In the genomic region with DNA sequence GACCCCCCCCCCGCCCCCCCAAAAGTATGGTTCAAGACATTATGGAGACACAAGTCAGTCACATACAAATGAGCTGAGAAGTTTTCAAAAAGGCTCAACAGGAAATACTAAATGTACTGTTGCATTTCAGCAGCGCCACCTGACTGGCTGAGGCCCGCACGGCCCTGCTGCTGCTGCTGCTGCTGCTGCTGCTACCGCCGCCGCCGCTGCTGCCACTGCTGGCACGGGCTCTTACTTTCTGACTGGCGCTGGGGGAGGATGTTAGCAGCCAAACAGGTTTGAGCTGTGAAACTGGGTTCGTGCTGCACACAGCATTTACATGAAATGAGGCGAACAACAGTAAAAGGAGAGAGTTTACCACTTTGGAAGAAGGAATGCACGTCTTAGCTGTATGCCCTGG, we compare ENCODE assay signal across 10 mouse cellular contexts.
A peak's percentile ranks its signal among the peaks of the same experiment; 100 is the strongest.
DNase-seq lines count a peak whose midpoint lies in the region; ATAC-seq lines count a peak whose summit lies in the region.
"Had no signal": no experiment of that assay in that cellular context is flagged by ENCODE, and none has a peak within 500 bp of the region (broad histone marks: within the 10 kb centered on the region; RNA-seq: fewer than 3 reads in every experiment).

No protein-coding gene starts in this region.

- peak; percentile 8 for DNase-seq in kidney, adult 11 months
- peak; percentile 65 for DNase-seq in forebrain, embryonic 11.5 days (ENCODE audit: low spot score)
- DNase-seq in kidney, postnatal 36 days: peak; percentile 20 to 45
- peak; percentile 36 for DNase-seq in retina, embryonic 14.5 days (ENCODE audit: low spot score)
- no peak for DNase-seq in c-Kit-positive CD71-positive TER-119-positive erythroid progenitor cells, embryonic 14.5 days (ENCODE audit: low spot score)
- DNase-seq in cerebellum, adult 11-12 months: no peak
- DNase-seq: cerebellum, adult 18-20 months had no signal

- H3K36me3 ChIP-seq in kidney, embryonic 14.5 days (ENCODE audit: control insufficient read depth, insufficient read depth, low read length): no peaks in the 10 kb centered on the region
- H3K36me3 ChIP-seq in forebrain, embryonic 11.5 days (ENCODE audit: control insufficient read depth, insufficient read depth, low read length): no peaks in the 10 kb centered on the region
- H3K36me3 ChIP-seq: G1E had no signal

- WGBS in kidney, embryonic 14.5 days: 12% methylated on average over 13 of the region's 13 CpGs
- WGBS in forebrain, embryonic 11.5 days: 21% methylated on average over 13 of the region's 13 CpGs

- H3K4me1 ChIP-seq in kidney, embryonic 14.5 days (ENCODE audit: control insufficient read depth, insufficient read depth, low read length): no peaks in the 10 kb centered on the region
- H3K4me1 ChIP-seq in forebrain, embryonic 11.5 days (replicated peaks; ENCODE audit: control insufficient read depth, insufficient read depth, low read length): peaks cover 4% of the 10 kb centered on the region; the same call in 1 of the 2 replicates

- H3K9ac ChIP-seq in kidney, embryonic 14.5 days (ENCODE audit: low read depth, low read length): no peak overlapping the region
- no peak overlapping the region for H3K9ac ChIP-seq in forebrain, embryonic 11.5 days (ENCODE audit: low read length)

- H3K4me2 ChIP-seq in kidney, embryonic 14.5 days (replicated peaks; ENCODE audit: low read depth, low read length): no peak overlapping the region; the same call in 1 of the 2 replicates
- 0 out of 2 replicates have a peak overlapping the region, but pooled peaks have one; percentile 3 for H3K4me2 ChIP-seq in forebrain, embryonic 11.5 days (ENCODE audit: low read depth, low read length, severe bottlenecking)

- no peak overlapping the region for H3K4me3 ChIP-seq in kidney, embryonic 14.5 days (ENCODE audit: low read length)
- no peak overlapping the region for H3K4me3 ChIP-seq in forebrain, embryonic 11.5 days (ENCODE audit: low read depth, low read length)

- H3K9me3 ChIP-seq in kidney, embryonic 14.5 days (ENCODE audit: control insufficient read depth, low read length): no peaks in the 10 kb centered on the region
- H3K9me3 ChIP-seq in forebrain, embryonic 11.5 days (ENCODE audit: control insufficient read depth, low read length): no peaks in the 10 kb centered on the region

- H3K27me3 ChIP-seq in kidney, embryonic 14.5 days (ENCODE audit: control insufficient read depth, insufficient read depth, low read length): no peaks in the 10 kb centered on the region
- no peaks in the 10 kb centered on the region for H3K27me3 ChIP-seq in forebrain, embryonic 11.5 days (ENCODE audit: control insufficient read depth, insufficient read depth, low read length)

- ATAC-seq in kidney, embryonic 14.5 days (ENCODE audit: low FRiP score, low TSS enrichment): no peak; the same call in 1 of the 2 replicates
- ATAC-seq in forebrain, embryonic 11.5 days (replicated peaks; ENCODE audit: low FRiP score): peak; percentile 60
- ATAC-seq in erythroid progenitor cell, adult 5-6 weeks (replicated peaks; ENCODE audit: low FRiP score, poor library complexity, severe bottlenecking): no peak

- no peak overlapping the region for H3K27ac ChIP-seq in kidney, embryonic 14.5 days (ENCODE audit: low read depth, low read length)
- no peak overlapping the region for H3K27ac ChIP-seq in forebrain, embryonic 11.5 days (ENCODE audit: low read depth, low read length)

Comparison
In these comparisons a context has a peak if more than half of its experiments do, and no peak if none do; other contexts are left out.
1. DNase-seq: peak in kidney, adult 11 months (single experiment), forebrain, embryonic 11.5 days (single experiment), kidney, postnatal 36 days (2 of 2) and retina, embryonic 14.5 days (single experiment); none in c-Kit-positive CD71-positive TER-119-positive erythroid progenitor cells, embryonic 14.5 days (single experiment) and cerebellum, adult 11-12 months (single experiment).